Mouse (Mus musculus) lung, adult 2 months (tissue): ENCODE results near the gene Usp53.

Source experiments
- CTCF ChIP-seq: fragments of 200-500 bp; IDR thresholded peaks from 2 replicates; pipeline ENCODE4 v1.5.1; 2011; ENCODE audit warnings: mild to moderate bottlenecking, low read length, control low read depth; ENCODE audit not compliant: insufficient read depth
- POLR2A ChIP-seq: fragments of 200-500 bp; IDR thresholded peaks from 2 replicates; pipeline ENCODE4 v1.6.1; 2011; ENCODE audit warnings: low read depth, mild to moderate bottlenecking, control low read depth, low read length, borderline replicate concordance; ENCODE audit errors: extremely low read depth

DNA sequence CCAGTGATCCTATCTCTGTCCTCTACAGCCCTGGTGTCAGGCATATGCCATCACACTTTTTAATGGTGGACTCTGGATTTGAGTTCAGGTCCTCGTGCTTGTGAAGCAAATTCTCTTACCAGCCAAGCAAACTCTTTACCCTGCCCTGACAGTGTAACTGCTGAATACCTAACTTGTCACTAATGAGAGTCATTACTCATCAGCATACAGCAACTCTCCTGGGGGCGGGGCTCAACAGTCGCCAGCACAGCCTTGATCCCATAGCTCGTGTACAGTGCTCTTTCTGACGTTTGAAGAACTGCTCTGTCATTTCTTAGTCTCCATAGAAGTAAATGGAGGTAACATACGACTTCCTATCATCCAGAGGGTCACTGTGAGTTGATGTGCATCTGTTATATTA is 86.1 kb downstream of the Usp53 start:
- TF ChIP-seq POLR2A: no peak
- no peak for TF ChIP-seq CTCF
